Mouse (Mus musculus): Measurements from ENCODE around the gene Zim1.

The Zim1 gene

GRCm38 (mm10) chr7:6696241-6697045 lies at the start of gene Zim1:
Zim1 (minus strand) TSS chr7:6696450.
- no peak for DNase-seq (ENCODE audit: low spot score)

- DNase-seq (ENCODE audit: low spot score), result no peak
These were observed 48.1 kb upstream of the Zim1 start for GRCm38 (mm10) chr7:6744281-6744904.

DNA sequence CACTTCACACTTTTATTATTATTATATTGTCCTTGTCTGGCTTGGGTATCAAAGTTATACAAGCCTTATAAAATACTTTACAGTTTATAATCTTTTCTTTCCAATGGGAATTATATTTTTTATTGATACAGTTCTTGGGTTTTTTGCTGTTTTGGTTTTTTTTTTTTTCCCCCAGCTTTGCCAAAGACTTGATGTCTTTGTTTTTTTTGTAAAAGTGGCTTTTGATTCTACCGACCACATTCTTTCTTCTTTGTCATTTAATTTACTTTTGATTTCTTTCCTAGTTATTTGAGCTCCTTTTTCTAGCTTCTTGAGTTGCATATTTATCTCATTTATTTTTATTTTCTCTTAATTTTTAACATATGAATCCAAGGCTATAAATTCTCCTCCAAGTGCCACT lies 39.8 kb upstream of the Zim1 start:
- no peak for DNase-seq (ENCODE audit: low spot score)

GRCm38 (mm10) chr7:6731930-6732329 lies 35.7 kb upstream of the Zim1 start:
- no peak for DNase-seq (ENCODE audit: low spot score)

- DNase-seq (ENCODE audit: low spot score), result no peak
These were observed 35.1 kb upstream of the Zim1 start for GRCm38 (mm10) chr7:6731373-6731772.

DNA sequence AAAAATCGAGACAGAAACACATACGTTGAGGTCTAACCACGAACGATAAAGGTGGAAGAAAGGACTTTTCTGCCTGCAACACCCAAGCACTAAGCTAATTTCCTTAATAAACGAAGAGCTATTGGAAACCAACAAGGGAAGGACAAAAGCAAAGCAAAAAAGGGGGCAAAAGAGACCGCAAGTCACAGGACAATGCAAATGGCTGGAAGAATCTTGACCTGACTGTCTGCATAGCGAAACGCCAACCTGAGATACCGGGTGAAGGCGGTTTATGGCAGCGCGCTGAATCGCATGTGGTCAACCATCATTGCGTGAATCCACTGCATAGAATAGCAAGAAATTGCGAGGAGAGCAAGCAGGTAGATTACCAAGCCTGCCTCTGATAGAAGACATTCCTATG lies 34.6 kb upstream of the Zim1 start:
- no peak for DNase-seq (ENCODE audit: low spot score)

GRCm38 (mm10) chr7:6730241-6730640 lies 34.0 kb upstream of the Zim1 start, which contains the start of the genes Peg3 and Usp29:
Peg3 (minus strand) TSS chr7:6730431.
Usp29 (plus strand) TSS chr7:6730578.
- DNase-seq (ENCODE audit: low spot score), result no peak

DNA sequence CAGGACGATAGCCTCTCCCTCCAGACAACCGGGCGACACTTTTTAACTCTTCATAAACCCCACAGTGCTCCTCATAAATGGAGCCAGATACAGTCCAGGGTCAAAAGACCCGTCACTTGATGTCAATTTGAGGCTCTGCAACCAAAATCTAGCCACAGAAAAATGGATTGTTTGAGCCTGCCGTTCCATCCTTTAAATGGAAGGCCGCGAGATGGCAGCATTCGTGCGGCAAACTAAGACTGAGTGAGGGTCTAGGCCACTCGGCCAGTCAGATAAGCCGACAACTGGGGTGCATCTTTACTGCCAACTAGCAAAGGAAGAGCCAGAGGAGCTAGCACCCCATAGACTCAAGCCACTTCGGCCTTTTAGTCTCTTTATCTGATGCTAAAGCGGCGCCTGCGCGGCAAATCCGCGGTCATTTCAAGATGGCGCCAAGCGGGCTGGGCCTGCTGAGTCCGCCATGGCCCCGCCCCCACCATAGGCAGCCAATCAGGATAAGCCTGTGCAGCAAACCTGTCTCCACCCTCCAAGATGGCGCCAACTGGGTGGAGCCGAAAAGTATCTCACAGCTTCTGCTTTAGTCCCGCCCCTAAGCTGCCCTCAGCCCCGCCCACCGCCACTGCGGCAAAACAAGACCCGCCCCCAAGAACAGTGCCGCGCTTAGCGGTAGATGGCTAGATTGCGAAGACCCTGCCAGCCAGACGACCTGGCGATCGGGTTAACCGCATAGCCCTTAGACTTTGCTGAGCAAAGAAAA lies 33.0 kb upstream of the Zim1 start:
- no peak for DNase-seq (ENCODE audit: low spot score)

DNA sequence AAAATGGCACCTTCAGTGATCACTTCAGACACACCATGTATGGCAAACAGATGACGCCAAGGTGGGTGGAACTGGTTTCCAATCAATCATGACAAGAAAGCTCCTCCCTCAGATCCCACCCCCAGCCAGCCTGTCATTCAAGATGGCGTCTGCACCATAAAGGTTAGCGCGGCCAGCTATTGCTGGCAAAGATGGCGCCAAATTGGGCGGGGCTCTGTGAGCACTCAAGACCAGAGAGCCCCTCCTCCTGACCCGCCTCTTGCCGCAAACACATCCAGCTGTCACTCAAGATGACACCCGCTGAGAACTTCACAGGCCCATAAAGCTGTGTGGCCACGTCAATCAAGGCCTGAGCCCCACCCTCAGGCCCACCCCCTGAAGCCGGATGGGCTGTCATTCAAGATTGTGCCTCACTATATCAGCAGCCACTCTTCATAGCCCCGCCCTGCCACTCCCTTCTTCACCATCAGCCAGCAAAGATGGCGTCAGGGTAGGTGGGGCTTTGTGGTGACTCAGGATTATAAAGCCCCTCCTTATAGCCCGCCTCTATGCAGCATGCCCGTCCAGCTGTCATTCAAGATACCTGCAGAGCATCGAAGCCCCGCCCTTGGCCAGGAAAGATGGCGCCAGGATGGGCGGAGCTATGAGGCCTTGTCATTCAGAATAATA lies 32.1 kb upstream of the Zim1 start:
- DNase-seq (ENCODE audit: low spot score), result no peak

DNA sequence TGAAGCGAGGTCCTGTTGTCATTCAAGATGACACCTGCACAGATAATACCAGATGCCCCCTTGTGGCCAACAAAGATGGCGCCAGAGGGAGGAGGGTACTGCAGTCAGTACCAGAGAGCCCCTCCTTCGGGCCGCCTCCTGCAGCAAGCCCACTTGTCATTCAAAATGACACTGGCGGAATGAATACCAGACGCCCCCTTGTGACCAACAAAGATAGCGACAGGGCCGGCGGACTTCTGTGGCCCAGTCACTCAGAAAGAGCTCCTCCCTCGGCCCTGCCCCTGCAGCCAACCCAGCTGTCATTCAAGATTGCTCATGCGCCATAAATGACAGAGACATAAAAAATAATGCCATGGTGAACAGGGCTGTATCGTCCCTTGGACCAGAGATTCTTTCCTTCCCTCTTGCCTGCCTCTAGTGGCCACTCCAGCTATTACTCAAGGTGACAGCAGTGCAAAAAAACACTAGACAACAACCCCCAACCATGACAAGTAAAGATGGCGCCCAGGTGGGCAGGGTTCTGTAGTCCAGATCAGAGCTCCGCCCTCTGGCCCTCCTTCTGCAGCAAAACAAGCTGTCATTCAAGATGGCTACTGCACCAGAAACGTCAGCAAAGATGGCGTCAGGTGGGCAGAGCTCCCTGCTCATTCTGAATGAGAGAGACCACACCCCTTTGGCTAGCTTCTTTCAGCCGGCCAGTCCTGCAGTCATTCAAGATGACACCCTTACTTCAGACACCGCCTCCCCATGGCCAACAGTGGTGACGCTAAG lies 31.3 kb upstream of the Zim1 start:
- DNase-seq (ENCODE audit: low spot score), result no peak

DNA sequence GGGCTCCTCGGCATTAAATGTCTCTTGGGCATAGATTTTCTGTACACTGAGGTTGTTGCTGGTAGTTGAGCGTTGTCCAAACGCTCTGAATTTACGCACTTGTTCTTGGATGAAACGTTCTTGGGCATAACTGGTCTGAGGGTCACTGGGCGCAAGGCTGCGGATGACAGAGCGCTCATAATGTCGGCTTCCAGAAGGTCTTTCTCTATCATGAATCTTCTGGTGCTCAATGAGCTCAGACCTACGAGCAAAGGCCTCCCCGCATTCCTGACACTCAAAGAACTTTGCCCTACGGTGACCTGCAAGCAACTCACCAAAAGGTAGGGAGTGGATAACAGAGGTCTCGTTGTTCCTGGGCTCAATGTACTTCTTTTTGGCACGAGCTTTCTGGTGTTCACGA lies 13.1 kb upstream of the Zim1 start:
- no peak for DNase-seq (ENCODE audit: low spot score)

DNA sequence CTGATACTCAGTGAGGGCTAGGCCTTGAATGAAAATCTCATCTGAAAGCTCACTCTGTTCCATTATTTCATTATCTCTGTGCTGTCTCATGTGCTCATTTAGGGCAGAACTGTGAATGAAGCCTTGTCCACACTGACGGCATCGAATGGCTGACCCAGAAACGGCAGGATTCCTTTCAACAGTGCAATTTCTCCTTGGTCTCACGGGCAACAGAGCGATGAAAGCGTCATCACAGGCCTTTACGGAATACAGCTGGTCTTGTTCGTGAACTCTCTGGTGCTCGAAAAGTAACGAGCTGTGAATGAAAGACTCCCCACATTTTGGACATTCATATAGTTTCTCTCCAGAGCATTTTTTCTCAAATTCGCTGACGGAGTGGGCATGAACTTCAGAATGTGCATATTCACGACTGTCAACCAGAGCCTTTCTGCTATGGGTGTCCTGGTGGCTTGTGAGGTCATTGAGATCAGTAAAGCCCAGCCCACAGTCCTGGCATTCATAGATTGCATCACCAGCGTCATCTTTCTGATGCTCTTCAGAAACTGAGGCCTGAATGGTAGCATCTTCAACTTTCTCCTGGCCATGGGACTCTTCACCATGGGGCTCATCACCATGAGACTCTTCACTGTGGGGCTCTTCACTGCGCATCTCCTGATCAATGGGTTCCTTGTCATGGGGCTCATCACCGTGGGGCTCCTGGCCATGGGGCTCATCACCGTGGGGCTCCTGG lies 12.4 kb upstream of the Zim1 start:
- no peak for DNase-seq (ENCODE audit: low spot score)

GRCm38 (mm10) chr7:6707416-6708015 lies 11.3 kb upstream of the Zim1 start:
- DNase-seq (ENCODE audit: low spot score), result no peak

DNA sequence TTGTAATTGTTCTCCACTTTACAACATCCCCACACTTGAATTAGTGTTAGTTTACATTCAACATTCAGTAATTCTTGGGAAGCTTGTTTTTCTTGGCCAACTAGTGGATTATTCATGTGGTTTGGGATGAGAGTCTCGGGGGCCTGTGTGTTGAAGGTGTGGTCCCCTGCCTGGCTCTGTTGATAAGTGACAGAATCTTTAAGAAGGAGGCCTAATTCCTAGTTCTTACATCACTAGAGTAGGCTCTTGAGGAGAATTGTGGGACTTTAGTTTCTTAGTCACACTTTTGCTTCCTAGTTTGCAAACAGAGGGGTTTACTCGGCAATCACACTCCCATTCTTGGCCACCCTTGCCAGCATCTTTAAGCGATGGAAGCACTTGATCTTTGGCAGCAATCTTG lies 3.0 kb upstream of the Zim1 start:
- no peak for DNase-seq (ENCODE audit: low spot score)

- DNase-seq (ENCODE audit: low spot score), result no peak
These were observed 10.7 kb downstream of the Zim1 start for GRCm38 (mm10) chr7:6685511-6685910.

- no peak for DNase-seq (ENCODE audit: low spot score)
These were observed 29.5 kb downstream of the Zim1 start for GRCm38 (mm10) chr7:6666726-6667125.

DNA sequence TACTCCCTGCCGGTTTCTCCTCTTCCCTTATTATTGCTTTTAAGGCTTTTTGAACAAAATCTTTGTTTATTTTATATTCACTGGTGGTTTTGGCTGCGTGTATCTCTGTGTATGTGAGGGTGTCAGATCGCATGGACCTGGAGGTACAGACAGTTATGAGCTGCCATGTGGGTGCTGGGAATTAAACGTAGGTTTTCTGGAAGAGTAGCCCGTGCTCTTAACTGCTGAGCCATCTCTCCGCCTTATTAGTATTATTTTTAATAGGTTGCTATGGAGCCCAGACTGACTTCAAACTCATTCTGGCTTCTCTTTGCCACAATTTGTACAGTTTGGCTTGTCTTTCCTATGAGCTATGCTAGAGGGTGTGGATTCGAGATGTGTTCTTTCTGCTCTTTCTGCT lies 32.8 kb downstream of the Zim1 start:
- DNase-seq (ENCODE audit: low spot score), result no peak

- no peak for DNase-seq (ENCODE audit: low spot score)
These were observed 36.6 kb downstream of the Zim1 start for GRCm38 (mm10) chr7:6659605-6660004.

DNA sequence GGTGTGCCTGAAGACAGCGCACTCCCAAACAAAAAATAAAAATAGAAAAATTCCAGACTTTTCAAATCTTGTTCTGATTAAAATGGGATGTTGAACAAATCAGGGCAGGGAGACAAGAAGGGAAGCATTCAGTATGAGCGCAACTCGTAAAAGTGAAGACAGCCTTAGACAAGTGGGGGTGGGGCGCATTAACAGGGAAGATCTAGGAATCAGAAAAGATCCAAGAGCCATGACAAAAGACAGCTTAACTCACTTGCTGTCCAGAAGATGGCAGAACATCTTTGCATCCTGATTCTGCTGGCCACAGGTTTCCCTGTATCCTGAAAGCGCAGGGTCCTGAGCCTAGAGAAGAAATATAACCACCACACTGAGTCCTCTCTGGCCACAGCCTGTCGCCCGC lies 37.6 kb downstream of the Zim1 start:
- no peak for DNase-seq (ENCODE audit: low spot score)

GRCm38 (mm10) chr7:6652151-6652550 lies 44.1 kb downstream of the Zim1 start:
- DNase-seq (ENCODE audit: low spot score), result no peak

- DNase-seq (ENCODE audit: low spot score), result no peak
These were observed 45.0 kb downstream of the Zim1 start for GRCm38 (mm10) chr7:6651221-6651620.

Data from spleen, adult 12 weeks (tissue).